Mouse (Mus musculus): ENCODE results near the gene Camta1. TPM values are rescaled to one million over a fixed set of nuclear protein-coding genes. Genes with fewer than 3 reads are reported as not detected.

The Camta1 gene
- polyA plus RNA-seq, 1 experiment: 19.2 TPM

GRCm38 (mm10) chr4:151739348-151739956 lies 122.2 kb downstream of the Camta1 start:
- no peak for TF ChIP-seq GATA1 (IDR thresholded peaks at IDR 0.05; ENCODE audit: low read length)

GRCm38 (mm10) chr4:151738875-151739274 lies 122.8 kb downstream of the Camta1 start:
- no peak for TF ChIP-seq GATA1 (IDR thresholded peaks at IDR 0.05; ENCODE audit: low read length)

GRCm38 (mm10) chr4:151738280-151738679 lies 123.4 kb downstream of the Camta1 start:
- no peak for TF ChIP-seq GATA1 (IDR thresholded peaks at IDR 0.05; ENCODE audit: low read length)

- TF ChIP-seq GATA1 (IDR thresholded peaks at IDR 0.05; ENCODE audit: low read length): no peak
Observed at GRCm38 (mm10) chr4:151732668-151733067, 129.0 kb downstream of the Camta1 start.

GRCm38 (mm10) chr4:151730037-151730759 lies 131.5 kb downstream of the Camta1 start:
- no peak for TF ChIP-seq GATA1 (IDR thresholded peaks at IDR 0.05; ENCODE audit: low read length)

- TF ChIP-seq GATA1 (IDR thresholded peaks at IDR 0.05; ENCODE audit: low read length): no peak
Observed at GRCm38 (mm10) chr4:151729116-151729515, 132.6 kb downstream of the Camta1 start.

GRCm38 (mm10) chr4:151728391-151729065 lies 133.1 kb downstream of the Camta1 start:
- TF ChIP-seq GATA1 (IDR thresholded peaks at IDR 0.05; ENCODE audit: low read length): no peak

- no peak for TF ChIP-seq GATA1 (IDR thresholded peaks at IDR 0.05; ENCODE audit: low read length)
Observed at GRCm38 (mm10) chr4:151726396-151726795, 135.3 kb downstream of the Camta1 start.

GRCm38 (mm10) chr4:151724897-151725296 lies 136.8 kb downstream of the Camta1 start:
- no peak for TF ChIP-seq GATA1 (IDR thresholded peaks at IDR 0.05; ENCODE audit: low read length)

GRCm38 (mm10) chr4:151720722-151721467 lies 140.8 kb downstream of the Camta1 start:
- TF ChIP-seq GATA1 (IDR thresholded peaks at IDR 0.05; ENCODE audit: low read length): no peak

- TF ChIP-seq GATA1 (IDR thresholded peaks at IDR 0.05; ENCODE audit: low read length): no peak
Observed at GRCm38 (mm10) chr4:151718866-151719475, 142.7 kb downstream of the Camta1 start.

- TF ChIP-seq GATA1 (IDR thresholded peaks at IDR 0.05; ENCODE audit: low read length): no peak
Observed at GRCm38 (mm10) chr4:151717864-151718263, 143.8 kb downstream of the Camta1 start.

- no peak for TF ChIP-seq GATA1 (IDR thresholded peaks at IDR 0.05; ENCODE audit: low read length)
Observed at GRCm38 (mm10) chr4:151713714-151714113, 148.0 kb downstream of the Camta1 start.

- TF ChIP-seq GATA1 (IDR thresholded peaks at IDR 0.05; ENCODE audit: low read length): no peak
Observed at GRCm38 (mm10) chr4:151711406-151711805, 150.3 kb downstream of the Camta1 start.

GRCm38 (mm10) chr4:151710522-151710921 lies 151.2 kb downstream of the Camta1 start:
- no peak for TF ChIP-seq GATA1 (IDR thresholded peaks at IDR 0.05; ENCODE audit: low read length)
